Mouse (Mus musculus) stomach, embryonic 14.5 days (tissue): ENCODE results near the gene Sgf29. TPM values are rescaled to one million over a fixed set of nuclear protein-coding genes. Genes with fewer than 3 reads are reported as not detected.

Source experiments
- ATAC-seq: fragments of 200-750 bp; cut with Nextera tagmentation; 2 replicates; pipeline ENCODE4 v1.8.0; 2017; ENCODE audit warnings: low read depth, moderate TSS enrichment; ENCODE audit not compliant: insufficient number of reproducible peaks, insufficient read depth, low FRiP score
- H3K27ac ChIP-seq: fragments of 300-500 bp; sonication (generic); 2 replicates; pipeline ENCODE4 v1.5.1; 2014; ENCODE audit warnings: mild to moderate bottlenecking, low read length, moderate library complexity, mixed read lengths
- H3K27me3 ChIP-seq: fragments of 300-500 bp; sonication (generic); 2 replicates; pipeline ENCODE4 v1.6.1; 2014; ENCODE audit warnings: low read length, control low read depth, mixed read lengths; ENCODE audit not compliant: control insufficient read depth, insufficient read depth
- H3K36me3 ChIP-seq: fragments of 300-500 bp; sonication (generic); 2 replicates; pipeline ENCODE4 v1.6.1; 2014; ENCODE audit warnings: mild to moderate bottlenecking, control low read depth, low read length, moderate library complexity, mixed read lengths; ENCODE audit not compliant: control insufficient read depth, insufficient read depth
- H3K4me1 ChIP-seq: fragments of 300-500 bp; sonication (generic); 2 replicates; pipeline ENCODE4 v1.6.1; 2014; ENCODE audit warnings: low read length, control low read depth, mixed read lengths; ENCODE audit not compliant: control insufficient read depth, insufficient read depth
- H3K4me2 ChIP-seq: fragments of 300-500 bp; sonication (generic); replicated peaks from 2 replicates; pipeline ENCODE4 v1.6.1; 2014; ENCODE audit warnings: low read depth, low read length, control low read depth
- H3K4me3 ChIP-seq: fragments of 300-500 bp; sonication (generic); 2 replicates; pipeline ENCODE4 v1.5.1; 2014; ENCODE audit warnings: low read depth, low read length, control low read depth
- H3K9ac ChIP-seq: fragments of 300-500 bp; sonication (generic); replicated peaks from 2 replicates; pipeline ENCODE4 v1.6.1; 2014; ENCODE audit warnings: low read depth, mild to moderate bottlenecking, control low read depth, low read length, moderate library complexity, mixed read lengths
- H3K9me3 ChIP-seq: fragments of 300-500 bp; sonication (generic); 2 replicates; pipeline ENCODE4 v1.6.1; 2016; ENCODE audit warnings: low read depth, low read length, control low read depth; ENCODE audit not compliant: control insufficient read depth
- WGBS: fragments of 180-500 bp; shearing (Covaris S2); extraction: QIAGEN DNeasy Blood & Tissue Kit; methylation state at CpG from one replicate; pipeline ENCODE4 v1.1.7; 2014; 5-methylcytosine and 5-hydroxymethylcytosine counted together
- polyA plus RNA-seq: library from polyadenylated mRNA; unstranded; fragments of >200 nt; fragmentation: Nextera tagmentation; extraction: Ambion mirVana; gene quantifications from 2 replicates; pipeline ENCODE4 v1.2.1, GENCODE M21; 2014

The Sgf29 gene
- polyA plus RNA-seq, 1 experiment from 2014 or later = 67.4 TPM

DNA sequence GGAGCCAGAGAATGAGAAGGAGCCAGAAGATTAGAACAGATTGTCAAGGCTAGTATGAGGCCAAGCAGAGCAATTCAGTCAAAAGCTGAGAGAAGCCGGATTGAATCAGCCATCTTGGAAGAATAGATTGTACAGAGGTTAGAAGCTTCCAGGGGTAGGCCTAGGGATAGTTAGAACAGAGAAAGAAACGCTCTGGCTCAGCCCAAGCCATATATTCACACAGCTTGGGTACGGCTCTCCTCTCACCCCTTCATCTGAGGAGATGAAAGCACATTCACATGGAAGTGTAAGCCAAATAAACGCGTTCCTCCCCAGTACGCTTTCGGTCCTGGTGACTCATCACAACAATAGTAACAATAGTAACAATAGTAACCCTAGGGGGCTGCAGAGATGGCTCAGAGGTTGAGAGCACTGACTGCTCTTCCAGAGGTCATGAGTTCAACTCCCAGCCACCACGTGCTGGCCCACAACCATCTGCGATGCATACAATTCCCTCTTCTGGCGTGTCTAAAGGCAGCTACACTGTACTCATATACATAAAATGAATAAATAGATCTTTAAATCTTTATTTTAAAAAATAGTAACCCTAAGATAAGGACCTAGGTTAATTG, 45.4 kb downstream of the Sgf29 start:
- H3K4me1 ChIP-seq = peaks cover 6% of the 10 kb centered on the region; the same call in 1 of the 2 replicates
- ATAC-seq = no peak
- H3K27me3 ChIP-seq = no peaks in the 10 kb centered on the region
- peak overlapping the region; percentile 95 for H3K4me2 ChIP-seq
- H3K9me3 ChIP-seq = no peaks in the 10 kb centered on the region
- H3K36me3 ChIP-seq = peaks cover 14% of the 10 kb centered on the region
- no peak overlapping the region for H3K27ac ChIP-seq
- H3K9ac ChIP-seq = peak overlapping the region; percentile 77; the same call in 1 of the 2 replicates
- H3K4me3 ChIP-seq = peak overlapping the region; percentile 79
- 38% methylated on average over 10 of the region's 10 CpGs for WGBS

DNA sequence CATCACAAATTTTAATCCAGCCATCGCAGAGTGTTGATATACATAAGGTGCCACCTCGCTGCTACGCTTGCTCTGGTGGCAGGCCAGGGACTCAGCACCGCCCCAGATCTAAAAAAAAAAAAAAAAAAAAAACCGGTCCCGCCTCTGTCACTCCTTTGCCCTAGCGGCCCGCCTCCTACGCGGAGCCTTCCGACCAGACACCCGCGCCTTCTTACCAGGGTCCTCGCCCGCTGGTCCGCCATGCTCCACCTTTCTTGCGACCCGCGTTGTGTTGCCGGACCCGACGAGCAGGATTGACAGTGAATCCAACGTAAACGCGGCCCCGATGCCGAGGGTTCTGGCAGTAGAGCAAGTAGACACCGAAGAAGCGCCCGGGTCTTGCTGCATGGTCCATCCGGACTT, 46.1 kb downstream of the Sgf29 start, which contains the start of gene Bola2:
Gene Bola2, plus strand, starts transcription at position 192 of the 402 bp plus-strand sequence.
- H3K4me1 ChIP-seq = peaks cover 6% of the 10 kb centered on the region; the same call in 1 of the 2 replicates
- H3K27ac ChIP-seq = peak within 1 kb of the TSS; percentile 96
- no peaks in the 10 kb centered on the region for H3K27me3 ChIP-seq
- peak within 1 kb of the TSS; percentile 77 for H3K9ac ChIP-seq
- WGBS = under 1% methylated on average over 31 of the region's 31 CpGs
- peak; percentile 66 for ATAC-seq
- peak within 1 kb of the TSS; percentile 95 for H3K4me2 ChIP-seq
- no peaks in the 10 kb centered on the region for H3K9me3 ChIP-seq
- peak within 1 kb of the TSS; percentile 79 for H3K4me3 ChIP-seq
- H3K36me3 ChIP-seq = peaks cover 14% of the 10 kb centered on the region

DNA sequence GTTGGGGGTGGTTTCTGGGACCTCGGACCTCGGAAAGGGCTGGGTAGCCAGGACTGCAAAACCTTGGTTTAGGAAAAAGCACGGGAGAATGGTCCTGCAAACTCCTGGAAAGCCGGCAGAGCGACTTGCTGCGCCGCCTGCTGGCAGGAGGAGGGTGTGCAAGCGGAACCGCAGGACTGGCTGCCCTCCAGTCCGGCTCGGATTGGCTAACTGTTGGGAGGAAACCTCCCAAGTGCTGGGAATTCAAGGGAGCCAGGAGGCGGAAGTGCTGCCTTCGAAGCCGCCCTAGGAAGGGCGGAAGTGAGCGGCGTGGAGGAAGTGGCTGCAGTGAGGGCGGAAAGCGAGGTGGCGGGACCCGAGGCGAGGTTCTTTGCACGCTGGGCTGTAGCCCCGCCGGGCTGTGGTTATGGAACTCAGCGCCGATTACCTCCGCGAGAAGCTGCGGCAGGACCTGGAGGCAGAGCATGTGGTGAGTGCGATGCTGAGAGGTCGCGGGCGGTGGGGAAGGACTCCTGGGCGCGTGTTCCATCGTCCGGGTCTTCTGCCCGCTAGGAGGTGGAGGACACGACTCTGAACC, 46.6 kb downstream of the Sgf29 start, which contains the start of gene Slx1b:
Gene Slx1b, minus strand, starts transcription at position 154 of the 577 bp plus-strand sequence.
- Histone ChIP-seq H3K4me1 (peaks cover 6% of the 10 kb centered on the region; the same call in 1 of the 2 replicates), H3K9me3 (no peaks in the 10 kb centered on the region), H3K9ac (peak within 1 kb of the TSS; percentile 77), H3K27me3 (no peaks in the 10 kb centered on the region), H3K4me3 (peak within 1 kb of the TSS; percentile 79), H3K4me2 (peak within 1 kb of the TSS; percentile 95), H3K27ac (peak within 1 kb of the TSS; percentile 96), H3K36me3 (peaks cover 13% of the 10 kb centered on the region)
- peak; percentile 95 for ATAC-seq
- WGBS = 2% methylated on average over 40 of the region's 40 CpGs

DNA sequence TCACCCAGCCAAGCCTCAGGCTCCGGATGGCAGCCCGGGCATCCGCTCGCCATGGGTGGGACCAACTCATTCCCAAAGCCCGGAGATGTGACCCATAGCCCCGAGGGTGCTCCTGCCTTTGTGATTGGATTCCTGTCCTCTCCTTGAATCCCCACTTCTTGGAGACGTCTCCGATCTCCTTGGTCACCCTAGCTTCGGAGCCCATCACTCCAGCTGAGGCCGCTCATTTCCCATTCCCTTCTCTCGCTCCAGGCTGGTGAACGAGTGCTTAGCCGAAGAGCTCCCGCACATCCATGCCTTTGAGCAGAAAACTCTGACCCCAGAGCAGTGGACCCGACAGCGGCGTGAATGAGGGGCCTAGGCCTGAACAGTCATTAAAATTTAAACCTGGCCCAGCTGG, 47.2 kb downstream of the Sgf29 start:
- WGBS = 4% methylated on average over 17 of the region's 17 CpGs
- Histone ChIP-seq H3K36me3 (peaks cover 7% of the 10 kb centered on the region), H3K27ac (no peak overlapping the region), H3K9me3 (no peaks in the 10 kb centered on the region), H3K4me3 (peak overlapping the region; percentile 79), H3K27me3 (no peaks in the 10 kb centered on the region), H3K4me1 (peaks cover 6% of the 10 kb centered on the region; the same call in 1 of the 2 replicates), H3K4me2 (peak overlapping the region; percentile 95), H3K9ac (peak overlapping the region; percentile 49)
- no peak for ATAC-seq

DNA sequence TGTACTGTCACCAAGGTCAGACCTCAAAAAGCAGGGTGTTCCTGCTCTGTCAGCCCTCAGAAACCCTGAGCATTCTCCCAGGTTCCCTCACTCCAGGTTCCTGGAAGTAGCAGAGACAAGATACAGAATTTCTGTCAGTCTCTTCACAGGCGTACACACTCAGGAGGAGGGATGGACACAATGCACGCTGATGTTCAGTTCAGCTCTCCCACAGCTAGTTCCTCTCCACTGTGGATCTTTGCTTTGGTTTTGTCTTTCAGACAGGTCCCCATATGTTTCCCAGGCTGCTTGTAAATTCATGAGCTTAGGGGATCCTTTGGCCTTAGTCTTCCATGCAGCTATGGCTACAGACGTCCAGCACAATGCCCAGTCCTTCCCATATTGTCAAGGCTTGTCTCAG, 47.8 kb downstream of the Sgf29 start:
- 85% methylated on average over 3 of the region's 3 CpGs for WGBS
- ATAC-seq = no peak
- Histone ChIP-seq H3K9me3 (no peaks in the 10 kb centered on the region), H3K4me3 (peak overlapping the region; percentile 79), H3K27me3 (no peaks in the 10 kb centered on the region), H3K27ac (no peak overlapping the region), H3K36me3 (peaks cover 6% of the 10 kb centered on the region; the same call in 1 of the 2 replicates), H3K9ac (peak overlapping the region; percentile 49; the same call in 1 of the 2 replicates), H3K4me2 (peak overlapping the region; percentile 95), H3K4me1 (peaks cover 6% of the 10 kb centered on the region; the same call in 1 of the 2 replicates)

DNA sequence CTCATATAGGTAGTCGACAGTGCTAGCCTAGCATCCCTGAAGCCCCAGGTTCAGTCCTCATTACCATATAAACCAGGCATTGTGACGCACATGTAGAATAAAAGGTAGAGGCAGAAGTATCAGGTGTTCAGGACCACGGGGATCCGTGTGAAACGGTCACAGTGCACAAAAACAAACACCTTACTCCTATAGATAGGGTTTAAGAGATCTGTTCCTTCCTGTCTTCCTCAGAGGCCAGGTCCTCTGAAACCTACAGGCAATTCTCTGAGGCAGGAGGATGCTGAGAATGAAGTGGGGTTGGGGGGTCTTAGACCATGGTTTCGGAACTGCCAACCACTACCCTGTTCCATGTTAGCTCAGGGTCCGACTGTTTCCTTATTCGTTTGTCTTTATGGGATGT, 48.7 kb downstream of the Sgf29 start:
- H3K4me2 ChIP-seq = no peak overlapping the region
- H3K27ac ChIP-seq = no peak overlapping the region
- peaks cover 6% of the 10 kb centered on the region; the same call in 1 of the 2 replicates for H3K4me1 ChIP-seq
- WGBS = 92% methylated on average over 8 of the region's 8 CpGs
- H3K4me3 ChIP-seq = no peak overlapping the region
- no peaks in the 10 kb centered on the region for H3K36me3 ChIP-seq
- H3K27me3 ChIP-seq = no peaks in the 10 kb centered on the region
- H3K9me3 ChIP-seq = no peaks in the 10 kb centered on the region
- no peak for ATAC-seq
- no peak overlapping the region for H3K9ac ChIP-seq

DNA sequence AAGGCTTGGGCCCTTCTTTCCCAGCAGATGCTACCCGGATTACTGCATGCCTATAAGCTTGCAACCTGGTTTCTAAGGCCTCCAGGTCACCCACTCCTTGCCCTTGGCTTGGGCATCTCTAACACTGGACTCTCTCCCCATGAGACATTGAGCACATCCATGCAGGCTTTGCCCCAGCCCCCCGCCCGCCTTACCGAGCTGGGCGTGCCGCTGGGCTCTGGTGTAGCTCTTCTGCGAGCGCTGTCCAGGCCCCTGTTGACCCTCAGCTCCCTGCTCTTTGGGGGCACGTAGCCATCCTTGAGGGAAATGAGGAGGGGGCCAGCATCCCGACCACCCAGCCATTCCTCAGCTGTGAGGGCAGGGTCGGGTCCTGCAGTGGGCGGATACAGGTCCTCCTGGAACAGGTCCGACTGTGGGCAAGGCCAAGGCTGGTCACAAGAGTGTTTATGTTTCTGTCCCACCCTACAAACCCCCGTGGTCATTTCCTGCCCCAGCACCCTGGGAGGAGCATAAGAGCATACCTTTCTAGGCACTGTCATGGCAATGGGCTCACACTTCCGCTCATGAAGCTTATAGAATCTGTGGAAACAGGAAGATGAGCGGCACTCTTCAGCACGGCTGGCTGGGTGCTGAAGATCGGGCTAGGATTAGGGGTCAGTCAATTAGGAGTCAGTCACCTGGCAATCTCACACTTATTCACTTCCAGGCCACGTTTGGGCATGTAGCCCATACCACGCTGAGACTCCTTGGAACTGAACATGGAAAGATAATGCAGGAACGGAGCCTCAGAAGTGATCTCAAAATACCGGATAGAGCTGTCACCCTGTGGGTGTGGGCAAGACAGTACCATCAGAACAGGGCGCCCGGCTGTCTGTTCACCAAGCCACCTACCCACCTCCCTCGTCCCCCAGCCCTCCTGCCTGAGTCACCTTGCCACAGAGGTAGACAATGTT, 51.2 kb downstream of the Sgf29 start:
- Histone ChIP-seq H3K36me3 (no peaks in the 10 kb centered on the region), H3K4me3 (no peak overlapping the region), H3K4me1 (peaks cover 14% of the 10 kb centered on the region), H3K4me2 (no peak overlapping the region), H3K27me3 (no peaks in the 10 kb centered on the region; the same call in 1 of the 2 replicates), H3K27ac (no peak overlapping the region), H3K9me3 (no peaks in the 10 kb centered on the region), H3K9ac (no peak overlapping the region)
- ATAC-seq = no peak
- WGBS = 84% methylated on average over 25 of the region's 25 CpGs

DNA sequence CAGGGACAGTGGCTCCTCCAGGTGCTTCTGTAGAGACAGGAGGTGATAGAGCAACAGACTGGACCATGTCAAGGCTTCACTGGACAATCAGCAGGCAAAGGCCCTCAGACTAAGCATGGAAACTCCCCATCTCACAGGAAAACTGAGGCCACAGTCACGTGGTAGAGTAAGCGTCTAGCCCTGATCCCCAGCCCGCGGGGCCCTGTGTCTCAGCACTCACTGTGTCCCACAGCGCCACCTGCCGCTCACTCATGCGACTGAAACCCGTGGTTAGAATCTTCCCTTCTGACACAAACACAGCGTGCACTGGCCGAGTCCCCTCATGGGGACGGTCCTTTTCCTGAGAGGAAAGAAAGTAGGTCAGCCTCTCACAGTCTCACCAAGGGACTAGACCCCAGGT, 52.0 kb downstream of the Sgf29 start:
- H3K27me3 ChIP-seq = no peaks in the 10 kb centered on the region; the same call in 1 of the 2 replicates
- 0 out of 2 replicates have a peak overlapping the region, but pooled peaks have one; percentile 6 for H3K9ac ChIP-seq
- H3K4me1 ChIP-seq = peaks cover 14% of the 10 kb centered on the region
- no peak overlapping the region for H3K27ac ChIP-seq
- under 1% methylated on average over 11 of the region's 11 CpGs for WGBS
- H3K4me3 ChIP-seq = no peak overlapping the region
- H3K9me3 ChIP-seq = no peaks in the 10 kb centered on the region
- ATAC-seq = peak; percentile 67
- H3K4me2 ChIP-seq = peak overlapping the region; percentile 22; the same call in 1 of the 2 replicates
- H3K36me3 ChIP-seq = no peaks in the 10 kb centered on the region
